Mouse (Mus musculus) adrenal gland (tissue): ENCODE data around the gene Pdzk1ip1.

Experiments used
- intact Hi-C: fragments of 180-260 bp; cut with DNase I; formaldehyde crosslinking; loops from one replicate; pipeline ENCODE4 v1.15.1; 2025
- long read RNA-seq, 2 experiments: library from polyadenylated mRNA; unstranded; transcript quantifications; one replicate each; pipeline ENCODE4 v2.0.0; 2020; ENCODE audit warnings: borderline replicate concordance in 1 of 2; ENCODE audit not compliant: insufficient replicate concordance in 1 of 2

Pdzk1ip1 gene
- long read RNA-seq, experiment 1 = 0 reads
- long read RNA-seq, experiment 2 = 0 reads

- intact Hi-C loops = loop anchor here (5.0 kb wide), 1 partner anchor 51 kb away; no protein-coding TSS in a partner anchor
Observed at GRCm38 (mm10) chr4:115088611-115089338, at the start of gene Pdzk1ip1. Pdzk1ip1 (plus strand) TSS chr4:115088708.

GRCm38 (mm10) chr4:115045621-115046020 lies 42.9 kb upstream of the Pdzk1ip1 start:
- intact Hi-C loops = no loop called here

GRCm38 (mm10) chr4:115047750-115048149 lies 40.8 kb upstream of the Pdzk1ip1 start:
- intact Hi-C loops = no loop called here

GRCm38 (mm10) chr4:115048190-115048589 lies 40.3 kb upstream of the Pdzk1ip1 start:
- intact Hi-C loops = no loop called here

- intact Hi-C loops = no loop called here
Observed at GRCm38 (mm10) chr4:115051245-115051644, 37.3 kb upstream of the Pdzk1ip1 start.

GRCm38 (mm10) chr4:115052343-115053005 lies 36.0 kb upstream of the Pdzk1ip1 start:
- intact Hi-C loops = no loop called here

- intact Hi-C loops = no loop called here
Observed at GRCm38 (mm10) chr4:115055044-115055443, 33.5 kb upstream of the Pdzk1ip1 start.

- intact Hi-C loops = no loop called here
Observed at GRCm38 (mm10) chr4:115055691-115056090, 32.8 kb upstream of the Pdzk1ip1 start.

- intact Hi-C loops = no loop called here
Observed at GRCm38 (mm10) chr4:115056371-115056920, 32.1 kb upstream of the Pdzk1ip1 start, which contains the start of gene Tal1. Tal1 (plus strand) TSS chr4:115056426.

GRCm38 (mm10) chr4:115056921-115057673 lies 31.4 kb upstream of the Pdzk1ip1 start:
- intact Hi-C loops = no loop called here

- intact Hi-C loops = no loop called here
Observed at GRCm38 (mm10) chr4:115057674-115058316, 30.7 kb upstream of the Pdzk1ip1 start.

GRCm38 (mm10) chr4:115058317-115058761 lies 30.2 kb upstream of the Pdzk1ip1 start:
- intact Hi-C loops = no loop called here

- intact Hi-C loops = no loop called here
Observed at GRCm38 (mm10) chr4:115058871-115059590, 29.5 kb upstream of the Pdzk1ip1 start.

GRCm38 (mm10) chr4:115059871-115060270 lies 28.6 kb upstream of the Pdzk1ip1 start:
- intact Hi-C loops = no loop called here

GRCm38 (mm10) chr4:115060753-115061152 lies 27.8 kb upstream of the Pdzk1ip1 start:
- intact Hi-C loops = no loop called here

GRCm38 (mm10) chr4:115062540-115062874 lies 26.0 kb upstream of the Pdzk1ip1 start:
- intact Hi-C loops = no loop called here

- intact Hi-C loops = no loop called here
Observed at GRCm38 (mm10) chr4:115062875-115063517, 25.5 kb upstream of the Pdzk1ip1 start.

GRCm38 (mm10) chr4:115063518-115064239 lies 24.8 kb upstream of the Pdzk1ip1 start:
- intact Hi-C loops = no loop called here

GRCm38 (mm10) chr4:115071668-115072067 lies 16.8 kb upstream of the Pdzk1ip1 start:
- intact Hi-C loops = no loop called here
